Comparison of ENCODE assay signal across 11 mouse cellular contexts in genomic region chr11:117940881-117941280, GRCm38 (mm10). TPM values are rescaled to one million over a fixed set of nuclear protein-coding genes. Genes with fewer than 3 reads are reported as not detected.
DNase-seq lines count a peak whose midpoint lies in the region; ATAC-seq and TF ChIP-seq lines count a peak whose summit lies in the region.
"Had no signal": no experiment of that assay in that cellular context is flagged by ENCODE, and none has a peak within 500 bp of the region (broad histone marks: within the 10 kb centered on the region; RNA-seq: fewer than 3 reads in every experiment).

No protein-coding gene starts in this region.

- H3K9ac ChIP-seq in kidney, embryonic 15.5 days = no peak overlapping the region
- H3K9ac ChIP-seq in embryonic facial prominence, embryonic 13.5 days = no peak overlapping the region
- H3K9ac ChIP-seq in intestine, embryonic 14.5 days (ENCODE audit: low read length) = no peak overlapping the region
- H3K9ac ChIP-seq in neural tube, embryonic 15.5 days (replicated peaks) = no peak overlapping the region
- H3K9ac ChIP-seq: liver, embryonic 14.5 days had no signal

- peaks cover 56% of the 10 kb centered on the region for H3K4me1 ChIP-seq in kidney, embryonic 15.5 days
- peaks cover 53% of the 10 kb centered on the region for H3K4me1 ChIP-seq in embryonic facial prominence, embryonic 13.5 days
- peaks cover 35% of the 10 kb centered on the region for H3K4me1 ChIP-seq in intestine, embryonic 14.5 days (replicated peaks; ENCODE audit: control insufficient read depth, insufficient read depth, low read length)
- peaks cover 45% of the 10 kb centered on the region for H3K4me1 ChIP-seq in neural tube, embryonic 15.5 days
- peaks cover 14% of the 10 kb centered on the region for H3K4me1 ChIP-seq in cerebellum, adult 2 months (ENCODE audit: control insufficient read depth, insufficient read depth, low read length)

- H3K27ac ChIP-seq in kidney, embryonic 15.5 days = peak overlapping the region; percentile 93
- H3K27ac ChIP-seq in embryonic facial prominence, embryonic 13.5 days = peak overlapping the region; percentile 86
- peak overlapping the region; percentile 96 for H3K27ac ChIP-seq in intestine, embryonic 14.5 days (ENCODE audit: low read depth)
- peak overlapping the region; percentile 74; the same call in 1 of the 2 replicates for H3K27ac ChIP-seq in neural tube, embryonic 15.5 days (replicated peaks)
- H3K27ac ChIP-seq in cerebellum, adult 2 months (ENCODE audit: insufficient read depth, low read length) = no peak overlapping the region
- H3K27ac ChIP-seq: liver, embryonic 14.5 days had no signal

- no peaks in the 10 kb centered on the region for H3K27me3 ChIP-seq in kidney, embryonic 15.5 days
- H3K27me3 ChIP-seq in embryonic facial prominence, embryonic 13.5 days = no peaks in the 10 kb centered on the region
- H3K27me3 ChIP-seq in intestine, embryonic 14.5 days (replicated peaks; ENCODE audit: control insufficient read depth, insufficient read depth, low read length) = no peaks in the 10 kb centered on the region
- H3K27me3 ChIP-seq in neural tube, embryonic 15.5 days (replicated peaks) = no peaks in the 10 kb centered on the region
- no peaks in the 10 kb centered on the region for H3K27me3 ChIP-seq in cerebellum, adult 2 months (ENCODE audit: control insufficient read depth, insufficient read depth, low read length)

- no peak for TF ChIP-seq POLR2A in cerebellum, adult 2 months (IDR thresholded peaks at IDR 0.05; ENCODE audit: borderline replicate concordance, insufficient read depth, low read length)

- no peak overlapping the region for H3K4me3 ChIP-seq in kidney, embryonic 15.5 days (replicated peaks)
- H3K4me3 ChIP-seq in embryonic facial prominence, embryonic 13.5 days = no peak overlapping the region
- H3K4me3 ChIP-seq in intestine, embryonic 14.5 days (ENCODE audit: low read depth, low read length) = no peak overlapping the region
- H3K4me3 ChIP-seq in neural tube, embryonic 15.5 days (replicated peaks) = no peak overlapping the region
- H3K4me3 ChIP-seq in cerebellum, adult 2 months (replicated peaks; ENCODE audit: insufficient read depth, low read depth, low read length) = no peak overlapping the region

- TF ChIP-seq CTCF in cerebellum, adult 2 months (IDR thresholded peaks at IDR 0.05; ENCODE audit: borderline replicate concordance, insufficient read depth, low read depth, low read length) = no peak

- 92% methylated on average over 6 of the region's 6 CpGs for WGBS in kidney, embryonic 15.5 days
- WGBS in embryonic facial prominence, embryonic 13.5 days = 90% methylated on average over 6 of the region's 6 CpGs
- 90% methylated on average over 6 of the region's 6 CpGs for WGBS in intestine, embryonic 14.5 days
- 92% methylated on average over 6 of the region's 6 CpGs for WGBS in neural tube, embryonic 15.5 days
- WGBS in cerebellum, adult 2 months = 86% methylated on average over 6 of the region's 6 CpGs

- no peak overlapping the region for H3K4me2 ChIP-seq in kidney, embryonic 15.5 days
- H3K4me2 ChIP-seq in embryonic facial prominence, embryonic 13.5 days = no peak overlapping the region
- no peak overlapping the region for H3K4me2 ChIP-seq in intestine, embryonic 14.5 days (ENCODE audit: low read length)
- no peak overlapping the region for H3K4me2 ChIP-seq in neural tube, embryonic 15.5 days

- no peaks in the 10 kb centered on the region for H3K9me3 ChIP-seq in kidney, embryonic 15.5 days (replicated peaks)
- no peaks in the 10 kb centered on the region for H3K9me3 ChIP-seq in embryonic facial prominence, embryonic 13.5 days
- H3K9me3 ChIP-seq in intestine, embryonic 14.5 days (ENCODE audit: control insufficient read depth, low read length) = no peaks in the 10 kb centered on the region
- H3K9me3 ChIP-seq in neural tube, embryonic 15.5 days (replicated peaks) = no peaks in the 10 kb centered on the region

- no peaks in the 10 kb centered on the region for H3K36me3 ChIP-seq in kidney, embryonic 15.5 days
- H3K36me3 ChIP-seq in embryonic facial prominence, embryonic 13.5 days = no peaks in the 10 kb centered on the region
- no peaks in the 10 kb centered on the region for H3K36me3 ChIP-seq in intestine, embryonic 14.5 days (ENCODE audit: control insufficient read depth, insufficient read depth, low read length)
- no peaks in the 10 kb centered on the region for H3K36me3 ChIP-seq in neural tube, embryonic 15.5 days

- DNase-seq in kidney, postnatal 14 days = no peak
- no peak for DNase-seq in intestine, embryonic 14.5 days (ENCODE audit: low spot score)
- no peak for DNase-seq in right cerebral cortex, postnatal 10 days (ENCODE audit: low spot score in 2 of 2)
- no peak for DNase-seq in cerebellum, adult 2 months
- DNase-seq: cerebellum, adult 9-11 months; kidney, postnatal 4 days; retina, postnatal 1 day had no signal

- no peak for ATAC-seq in kidney, embryonic 15.5 days (replicated peaks; ENCODE audit: low FRiP score)
- no peak for ATAC-seq in embryonic facial prominence, embryonic 13.5 days (ENCODE audit: insufficient number of reproducible peaks, insufficient read depth, low FRiP score, low TSS enrichment, low read depth)
- no peak for ATAC-seq in intestine, embryonic 14.5 days (replicated peaks; ENCODE audit: low FRiP score, low TSS enrichment, low read depth)
- no peak for ATAC-seq in neural tube, embryonic 15.5 days (ENCODE audit: low FRiP score)

RNA-seq across cellular contexts. Expression of gene Socs3, which starts 29.0 kb away (rescaled TPM):
- 14.1 and 15.2 TPM in 2 replicates for polyA plus RNA-seq in kidney, embryonic 15.5 days (2015; fragmentation: Nextera tagmentation; extraction: Ambion mirVana)
- 12.7 and 15.0 TPM in 2 replicates for polyA plus RNA-seq in embryonic facial prominence, embryonic 13.5 days (2015; fragmentation: Nextera tagmentation; extraction: Ambion mirVana)
- 8.1 and 8.7 TPM in 2 replicates for polyA plus RNA-seq in intestine, embryonic 14.5 days (2014; fragmentation: Nextera tagmentation; extraction: Ambion mirVana)
- polyA plus RNA-seq in neural tube, embryonic 15.5 days (2015; fragmentation: Nextera tagmentation; extraction: Ambion mirVana) = 6.7 and 13.2 TPM in 2 replicates
- 1.6 and 2.1 TPM in 2 replicates for polyA plus RNA-seq in cerebellum, adult 2 months (2012; rRNA removed)

RNA-seq across cellular contexts. Expression of gene Pgs1, which starts 45.2 kb away (rescaled TPM):
- 34.1 and 38.9 TPM in 2 replicates for polyA plus RNA-seq in kidney, embryonic 15.5 days (2015; fragmentation: Nextera tagmentation; extraction: Ambion mirVana)
- 37.4 and 39.5 TPM in 2 replicates for polyA plus RNA-seq in embryonic facial prominence, embryonic 13.5 days (2015; fragmentation: Nextera tagmentation; extraction: Ambion mirVana)
- 31.6 and 33.8 TPM in 2 replicates for polyA plus RNA-seq in intestine, embryonic 14.5 days (2014; fragmentation: Nextera tagmentation; extraction: Ambion mirVana)
- polyA plus RNA-seq in neural tube, embryonic 15.5 days (2015; fragmentation: Nextera tagmentation; extraction: Ambion mirVana) = 60.7 and 62.8 TPM in 2 replicates
- polyA plus RNA-seq in cerebellum, adult 2 months (2012; rRNA removed) = 70.5 and 76.5 TPM in 2 replicates
